Mouse (Mus musculus) heart, postnatal 0 days (tissue): ENCODE results near the gene 3110082I17Rik.

Experiments used
- CTCF ChIP-seq: IDR thresholded peaks from 2 replicates; pipeline ENCODE4 v1.5.1; 2016; ENCODE audit warnings: antibody characterized with exemption, control low read depth, low read depth
- EP300 ChIP-seq: IDR thresholded peaks from 2 replicates; pipeline ENCODE4 v1.6.1; 2016; ENCODE audit warnings: antibody characterized with exemption, low read depth

- no peak for TF ChIP-seq CTCF
- no peak for TF ChIP-seq EP300
Measured at GRCm38 (mm10) chr5:139393197-139393588, 67.1 kb downstream of the 3110082I17Rik start.
